Mouse (Mus musculus): Measurements from ENCODE around the gene Zfp207.
"Not testable (repeated sequence)": the region's sequence is repeated elsewhere in the genome, so short reads cannot be mapped to it uniquely, and the experiment has no call there.

Zfp207 gene

GRCm38 (mm10) chr11:80383019-80383625 lies at the start of gene Zfp207:
TSS of gene Zfp207 (plus strand) at chr11:80383279.
- peak; percentile 96 for DNase-seq

- DNase-seq: no peak
These were observed 47.3 kb upstream of the Zfp207 start for GRCm38 (mm10) chr11:80335609-80336350.

GRCm38 (mm10) chr11:80336351-80336730 lies 46.7 kb upstream of the Zfp207 start:
- DNase-seq: no peak

- no peak for DNase-seq
These were observed 40.6 kb upstream of the Zfp207 start for GRCm38 (mm10) chr11:80342482-80342881.

- DNase-seq: peak; percentile 77
These were observed 31.1 kb upstream of the Zfp207 start for GRCm38 (mm10) chr11:80351832-80352430.

- no peak for DNase-seq
These were observed 28.2 kb upstream of the Zfp207 start for GRCm38 (mm10) chr11:80354832-80355231.

GRCm38 (mm10) chr11:80368949-80369348 lies 14.1 kb upstream of the Zfp207 start:
- no peak for DNase-seq

GRCm38 (mm10) chr11:80376651-80377050 lies 6.4 kb upstream of the Zfp207 start:
- DNase-seq: no peak

- peak; percentile 82 for DNase-seq
These were observed 5.2 kb upstream of the Zfp207 start, which contains the start of gene 5730455P16Rik for GRCm38 (mm10) chr11:80377712-80378451. TSS of gene 5730455P16Rik (minus strand) at chr11:80378034.

GRCm38 (mm10) chr11:80378452-80379068 lies 4.5 kb upstream of the Zfp207 start:
- DNase-seq: not testable (repeated sequence)

- not testable (repeated sequence) for DNase-seq
These were observed 3.9 kb upstream of the Zfp207 start for GRCm38 (mm10) chr11:80379184-80379583.

GRCm38 (mm10) chr11:80382626-80383018 lies 457 bp upstream of the Zfp207 start:
- DNase-seq: no peak

- DNase-seq: no peak
These were observed 557 bp downstream of the Zfp207 start for GRCm38 (mm10) chr11:80383626-80384046.

- no peak for DNase-seq
These were observed 1.4 kb downstream of the Zfp207 start for GRCm38 (mm10) chr11:80384461-80384860.

- DNase-seq: no peak
These were observed 2.0 kb downstream of the Zfp207 start for GRCm38 (mm10) chr11:80385055-80385454.

- DNase-seq: no peak
These were observed 3.7 kb downstream of the Zfp207 start for GRCm38 (mm10) chr11:80386790-80387189.

- DNase-seq: no peak
These were observed 6.8 kb downstream of the Zfp207 start for GRCm38 (mm10) chr11:80389885-80390284.

GRCm38 (mm10) chr11:80391407-80392120 lies 8.5 kb downstream of the Zfp207 start:
- DNase-seq: no peak

GRCm38 (mm10) chr11:80395930-80396329 lies 12.9 kb downstream of the Zfp207 start:
- DNase-seq: no peak

- DNase-seq: no peak
These were observed 13.5 kb downstream of the Zfp207 start for GRCm38 (mm10) chr11:80396617-80397016.

- DNase-seq: not testable (repeated sequence)
These were observed 24.8 kb downstream of the Zfp207 start for GRCm38 (mm10) chr11:80407878-80408277.

- DNase-seq: no peak
These were observed 27.3 kb downstream of the Zfp207 start for GRCm38 (mm10) chr11:80410377-80410776.

Data from cerebellum, adult 11 months (tissue).